Mouse (Mus musculus): ENCODE measurements around the gene Gm21969.

Gm21969 gene

DNA sequence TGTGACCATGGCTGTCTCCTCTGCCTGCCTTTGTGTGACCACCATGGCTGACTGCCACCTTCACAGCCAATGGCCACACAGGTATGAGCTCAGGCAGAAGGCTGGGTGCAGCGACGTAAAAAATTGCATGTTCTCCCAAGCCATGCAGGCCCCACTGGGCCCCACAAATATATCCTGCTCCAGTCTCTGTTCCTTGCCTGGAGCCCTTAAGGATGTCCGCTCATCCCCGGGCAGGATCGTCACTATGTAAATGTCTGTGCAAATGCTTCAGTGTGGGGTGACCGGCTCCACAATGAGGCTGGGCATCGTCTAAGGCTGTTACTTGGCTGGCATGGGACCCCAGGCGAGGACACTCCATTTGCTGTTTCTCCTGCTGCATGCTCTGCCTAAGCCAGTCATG lies 50.3 kb downstream of the Gm21969 start, which contains the start of gene Tas1r2:
TSS of gene Tas1r2 (plus strand) at position 301 of the 400 bp plus-strand sequence.
- no peak for DNase-seq (ENCODE audit: low spot score in 2 of 2)

GRCm38 (mm10) chr4:139661897-139662296 lies 58.9 kb downstream of the Gm21969 start:
- DNase-seq (ENCODE audit: low spot score in 2 of 2), result no peak

GRCm38 (mm10) chr4:139667632-139668031 lies 64.6 kb downstream of the Gm21969 start:
- DNase-seq (ENCODE audit: low spot score in 2 of 2), result no peak

GRCm38 (mm10) chr4:139669847-139670246 lies 66.9 kb downstream of the Gm21969 start:
- DNase-seq (ENCODE audit: low spot score in 2 of 2), result peak in 1 of 2 experiments; percentile 39

DNA sequence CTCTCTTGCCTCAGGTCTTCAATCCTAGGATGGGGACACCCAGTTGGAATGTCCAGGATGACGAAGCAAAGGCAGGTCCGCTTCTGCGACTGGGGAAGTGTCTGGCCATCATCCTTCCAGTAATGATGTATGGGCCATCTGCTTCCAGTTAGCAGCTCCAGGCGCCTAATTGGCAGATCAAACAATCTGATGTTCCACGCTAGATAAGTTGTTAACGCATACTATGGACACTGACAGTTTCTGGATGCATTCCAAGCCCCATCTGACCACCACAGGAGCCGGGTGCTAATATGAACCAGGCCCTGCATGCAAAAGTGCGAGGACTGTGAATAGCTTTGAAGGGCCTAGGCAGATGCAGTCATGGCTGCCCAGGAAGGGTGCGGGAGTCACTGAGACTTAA lies 72.7 kb downstream of the Gm21969 start:
- no peak for DNase-seq (ENCODE audit: low spot score in 2 of 2)

DNA sequence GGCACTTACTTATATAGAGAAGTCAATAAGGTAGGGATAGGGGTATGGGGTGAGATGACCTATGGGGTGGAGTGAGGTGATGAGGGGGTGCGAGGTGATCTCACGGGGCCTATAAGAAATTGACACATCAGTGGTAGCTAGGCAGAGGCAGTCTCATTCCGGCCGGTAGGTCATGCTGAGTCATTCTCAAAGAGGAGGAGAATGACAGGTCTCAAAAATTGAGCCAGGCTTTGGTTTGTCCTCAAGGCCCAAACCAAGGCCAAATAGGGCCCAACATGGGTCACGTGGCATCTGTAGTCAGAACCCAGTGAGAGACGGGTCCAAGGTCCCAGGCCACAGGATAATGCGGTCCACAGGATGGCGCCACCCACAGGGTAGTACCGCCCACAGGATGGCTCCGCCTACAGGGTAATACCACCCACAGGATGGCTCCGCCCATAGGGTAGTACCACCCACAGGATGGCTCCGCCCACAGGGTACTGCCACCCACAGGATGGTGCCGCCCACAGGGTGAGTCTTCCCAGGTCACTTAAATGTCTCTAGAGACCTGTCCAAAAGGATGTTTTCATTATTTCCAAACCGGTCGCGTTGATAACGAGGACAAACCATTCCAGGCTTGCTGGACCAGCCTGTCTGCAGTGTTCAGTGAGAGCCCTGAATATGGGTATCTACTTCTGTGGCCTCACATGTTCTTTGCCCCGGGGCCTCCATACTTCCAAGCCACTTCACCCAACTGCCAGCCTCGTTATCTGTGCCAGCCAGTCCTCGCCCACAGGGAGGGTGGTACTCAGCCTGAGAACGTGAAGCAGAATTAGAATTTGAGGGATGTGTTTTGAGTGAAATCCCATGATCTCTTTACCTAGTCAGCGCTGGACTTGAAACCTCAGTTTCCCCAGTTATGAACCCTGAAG lies 81.0 kb downstream of the Gm21969 start:
- DNase-seq (ENCODE audit: low spot score in 2 of 2), result no peak

- DNase-seq (ENCODE audit: low spot score in 2 of 2), result peak in 1 of 2 experiments; percentile 69
Measured at GRCm38 (mm10) chr4:139684639-139685017, 81.6 kb downstream of the Gm21969 start.

DNA sequence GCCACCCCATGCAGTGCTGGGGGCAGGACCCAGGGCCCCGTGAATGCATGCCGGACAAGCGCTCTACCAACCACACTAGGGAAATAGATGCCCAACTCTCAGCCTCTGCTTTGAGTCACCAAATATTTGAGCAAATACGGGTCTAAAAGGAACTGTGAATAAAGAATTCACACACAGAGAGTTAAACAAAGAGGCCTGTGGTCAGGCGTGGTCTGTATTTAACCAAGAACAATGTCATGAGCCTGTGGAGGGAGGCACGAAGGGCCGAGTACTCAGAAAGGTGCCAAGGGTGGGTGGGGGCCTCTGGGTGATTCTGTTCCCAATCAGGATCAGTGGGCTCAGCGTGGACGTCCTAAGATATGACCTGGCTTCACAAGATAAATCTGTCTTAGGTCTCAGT lies 85.1 kb downstream of the Gm21969 start:
- no peak for DNase-seq (ENCODE audit: low spot score in 2 of 2)

DNA sequence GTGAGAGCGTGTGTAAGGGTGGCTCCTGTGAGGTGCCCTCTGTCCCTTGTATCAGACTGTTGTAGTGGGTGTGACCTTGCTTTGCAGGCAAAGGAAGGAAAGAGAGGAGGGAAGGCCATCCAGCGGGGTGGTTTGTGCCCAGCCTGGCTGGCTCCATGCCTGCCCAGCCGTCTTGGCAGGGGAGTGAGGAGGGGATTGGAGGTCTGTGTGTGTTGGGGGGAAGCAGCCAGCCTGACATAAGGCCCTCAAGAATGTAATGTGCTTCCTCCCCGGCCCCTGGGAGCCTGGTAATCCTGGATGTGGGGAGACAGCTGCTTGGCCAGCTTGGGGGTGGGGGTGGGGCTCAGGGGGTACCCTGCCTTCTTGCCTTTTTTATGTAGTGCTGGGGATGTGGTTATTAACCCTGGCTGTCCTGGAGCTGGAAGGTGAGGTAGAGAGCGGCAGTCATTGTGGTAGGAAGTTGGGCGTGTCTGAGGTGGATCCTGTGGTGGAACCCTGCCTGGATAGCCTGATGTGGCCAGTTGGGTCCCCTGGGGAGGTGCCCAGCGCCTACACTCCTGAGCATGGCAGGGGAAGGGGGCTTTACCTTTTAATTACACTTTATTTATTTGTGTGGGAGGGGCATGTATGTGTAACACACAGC lies 86.8 kb downstream of the Gm21969 start:
- DNase-seq (ENCODE audit: low spot score in 2 of 2), result no peak

DNA sequence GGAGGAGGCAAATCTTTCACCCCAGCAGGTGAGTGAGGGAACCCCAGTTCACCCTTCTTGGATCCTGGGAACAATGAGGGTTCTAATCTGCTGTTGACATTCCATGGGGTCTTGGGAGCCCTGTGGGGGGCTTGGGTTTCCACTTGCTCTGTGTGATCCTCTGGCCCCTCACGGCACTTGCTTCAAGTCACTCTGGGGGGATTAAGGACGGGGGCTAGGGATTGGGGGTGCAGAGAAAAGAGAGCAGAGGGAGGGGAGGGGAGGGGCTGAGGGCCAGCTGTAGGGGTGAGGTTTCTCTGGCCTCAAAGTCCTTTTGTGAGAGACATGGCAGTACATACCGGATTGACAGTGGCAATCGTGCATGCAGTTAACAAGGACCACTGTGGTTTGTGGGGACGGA lies 90.3 kb downstream of the Gm21969 start:
- DNase-seq (ENCODE audit: low spot score in 2 of 2), result no peak

GRCm38 (mm10) chr4:139697755-139698154 lies 94.8 kb downstream of the Gm21969 start:
- DNase-seq (ENCODE audit: low spot score in 2 of 2), result no peak

DNA sequence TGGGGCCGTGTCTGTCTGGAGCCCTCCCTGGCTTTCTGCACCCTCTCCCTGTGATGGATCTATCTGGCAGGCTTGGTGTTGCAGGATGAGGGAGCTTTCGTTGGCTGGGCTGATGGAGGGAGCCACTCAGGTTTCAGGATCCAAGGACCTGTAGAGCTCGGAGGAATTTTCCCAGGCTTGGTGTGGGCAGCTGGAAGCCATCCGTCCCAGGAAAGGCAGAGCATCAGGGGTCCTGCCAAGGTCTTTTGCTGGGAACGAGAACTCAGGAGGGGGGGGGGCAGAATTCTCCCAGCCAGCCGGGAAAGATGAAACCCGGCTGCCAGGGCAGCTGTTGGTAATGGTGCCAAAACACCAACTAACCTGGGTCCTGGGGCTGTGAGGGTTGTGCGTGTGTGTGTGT lies 95.6 kb downstream of the Gm21969 start:
- DNase-seq (ENCODE audit: low spot score in 2 of 2), result no peak

GRCm38 (mm10) chr4:139702914-139703313 lies 99.9 kb downstream of the Gm21969 start:
- DNase-seq (ENCODE audit: low spot score in 2 of 2), result no peak

GRCm38 (mm10) chr4:139703468-139703867 lies 100.5 kb downstream of the Gm21969 start:
- no peak for DNase-seq (ENCODE audit: low spot score in 2 of 2)

GRCm38 (mm10) chr4:139705986-139706385 lies 103.0 kb downstream of the Gm21969 start:
- DNase-seq (ENCODE audit: low spot score in 2 of 2), result no peak

- DNase-seq (ENCODE audit: low spot score in 2 of 2), result no peak
Measured at GRCm38 (mm10) chr4:139710467-139711334, 107.7 kb downstream of the Gm21969 start.

Measured in left cerebral cortex, adult 9 months (tissue).